Mouse (Mus musculus) neural tube, embryonic 13.5 days (tissue): ENCODE data around the gene Plcd3. TPM values are rescaled to one million over a fixed set of nuclear protein-coding genes. Genes with fewer than 3 reads are reported as not detected.

Experiments
- polyA plus RNA-seq: library from polyadenylated mRNA; unstranded; fragments of >200 nt; fragmentation: Nextera tagmentation; extraction: Ambion mirVana; gene quantifications from 2 replicates; pipeline ENCODE4 v1.2.1, GENCODE M21; 2015

Plcd3 gene
- polyA plus RNA-seq, 1 experiment from 2014 or later: 1.6 TPM

Other genes with a start within 250 kb of the Plcd3 start
- 134 TPM in 2 replicates for gene Eftud2, start 220.7 kb downstream of the Plcd3 start, polyA plus RNA-seq
- gene Ccdc103, start 220.5 kb downstream of the Plcd3 start, polyA plus RNA-seq: 0.89 and 0.91 TPM in 2 replicates
- not detected in 2 replicates for gene Fam187a, start 216.5 kb downstream of the Plcd3 start, polyA plus RNA-seq
- 0.11 and 0.24 TPM in 2 replicates for gene Gfap, start 200.7 kb downstream of the Plcd3 start, polyA plus RNA-seq
- gene Kif18b, start 176.5 kb downstream of the Plcd3 start, polyA plus RNA-seq: 1.7 and 2.5 TPM in 2 replicates
- gene C1ql1, start 155.0 kb downstream of the Plcd3 start, polyA plus RNA-seq: 1.9 and 2.0 TPM in 2 replicates
- gene Nmt1, start 73.5 kb downstream of the Plcd3 start, polyA plus RNA-seq: 31.2 and 32.3 TPM in 2 replicates
- gene Dcakd, start 73.3 kb downstream of the Plcd3 start, polyA plus RNA-seq: 161 and 171 TPM in 2 replicates
- 8.5 and 9.9 TPM in 2 replicates for gene Acbd4, start within 50 bp of the Plcd3 start, polyA plus RNA-seq
- gene Hexim1, start 14.6 kb upstream of the Plcd3 start, polyA plus RNA-seq: 3.6 and 3.9 TPM in 2 replicates
- gene Hexim2, start 30.8 kb upstream of the Plcd3 start, polyA plus RNA-seq: 17.3 and 17.6 TPM in 2 replicates
- 3.0 and 4.2 TPM in 2 replicates for gene Fmnl1, start 69.4 kb upstream of the Plcd3 start, polyA plus RNA-seq
- 0.72 and 0.95 TPM in 2 replicates for gene 1700023F06Rik, start 106.9 kb upstream of the Plcd3 start, polyA plus RNA-seq
- 0.17 and 0.28 TPM in 2 replicates for gene Spata32, start 116.8 kb upstream of the Plcd3 start, polyA plus RNA-seq
- gene Map3k14, start 165.8 kb upstream of the Plcd3 start, polyA plus RNA-seq: 3.5 and 4.7 TPM in 2 replicates